Comparison of ENCODE assay signal across 13 mouse cellular contexts in the genomic region with DNA sequence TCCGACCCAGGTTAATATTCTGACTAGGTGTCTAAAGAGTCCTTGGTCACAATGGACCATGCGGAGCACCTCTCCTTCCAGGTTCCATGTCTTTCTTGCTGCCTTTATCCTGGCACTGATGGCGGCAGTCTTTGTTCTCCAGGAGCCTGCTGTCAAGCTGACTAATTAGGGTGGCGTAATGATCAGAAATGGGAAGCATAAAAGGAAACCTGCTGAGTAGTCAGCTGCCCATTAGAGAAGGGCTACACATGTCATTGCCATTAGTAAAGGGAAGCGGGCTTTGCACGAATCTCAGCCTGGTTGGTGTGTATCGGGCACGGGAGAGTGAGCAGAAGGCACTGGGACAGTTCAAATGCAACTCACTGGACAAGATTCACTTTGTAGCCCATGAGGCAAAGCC.
DNase-seq lines count a peak whose midpoint lies in the region; ATAC-seq and TF ChIP-seq lines count a peak whose summit lies in the region.
"Had no signal": no experiment of that assay in that cellular context is flagged by ENCODE, and none has a peak within 500 bp of the region (broad histone marks: within the 10 kb centered on the region; RNA-seq: fewer than 3 reads in every experiment).

No protein-coding gene starts in this region.

- no peaks in the 10 kb centered on the region for H3K9me3 ChIP-seq in embryonic facial prominence, embryonic 11.5 days (replicated peaks; ENCODE audit: control insufficient read depth, low read length)
- no peaks in the 10 kb centered on the region for H3K9me3 ChIP-seq in embryonic facial prominence, embryonic 10.5 days
- no peaks in the 10 kb centered on the region for H3K9me3 ChIP-seq in forebrain, postnatal 0 days (ENCODE audit: low read length)
- no peaks in the 10 kb centered on the region for H3K9me3 ChIP-seq in midbrain, embryonic 15.5 days
- H3K9me3 ChIP-seq: G1E; heart, embryonic 10.5 days; hindbrain, embryonic 15.5 days had no signal

- 0 out of 2 replicates have a peak, but pooled peaks have one; percentile 39 for ATAC-seq in embryonic facial prominence, embryonic 11.5 days (replicated peaks; ENCODE audit: insufficient number of reproducible peaks, low FRiP score, low TSS enrichment, low read depth)
- peak; percentile 56; the same call in 1 of the 2 replicates for ATAC-seq in forebrain, postnatal 0 days
- peak; percentile 71 for ATAC-seq in midbrain, embryonic 15.5 days (replicated peaks)

- H3K4me1 ChIP-seq in embryonic facial prominence, embryonic 11.5 days (ENCODE audit: control insufficient read depth, insufficient read depth, low read length): no peaks in the 10 kb centered on the region
- no peaks in the 10 kb centered on the region for H3K4me1 ChIP-seq in embryonic facial prominence, embryonic 10.5 days
- no peaks in the 10 kb centered on the region for H3K4me1 ChIP-seq in forebrain, postnatal 0 days (ENCODE audit: insufficient read depth)
- H3K4me1 ChIP-seq in midbrain, embryonic 15.5 days: peaks cover 6% of the 10 kb centered on the region; the same call in 1 of the 2 replicates
- H3K4me1 ChIP-seq: heart, embryonic 10.5 days; hindbrain, embryonic 15.5 days had no signal

- no peaks in the 10 kb centered on the region for H3K27me3 ChIP-seq in embryonic facial prominence, embryonic 11.5 days (ENCODE audit: control insufficient read depth, insufficient read depth, low read length)
- H3K27me3 ChIP-seq in embryonic facial prominence, embryonic 10.5 days (replicated peaks; ENCODE audit: low read depth, poor library complexity, severe bottlenecking): no peaks in the 10 kb centered on the region
- no peaks in the 10 kb centered on the region for H3K27me3 ChIP-seq in forebrain, postnatal 0 days (ENCODE audit: insufficient read depth, low read length)
- no peaks in the 10 kb centered on the region for H3K27me3 ChIP-seq in midbrain, embryonic 15.5 days (replicated peaks)
- H3K27me3 ChIP-seq: hindbrain, embryonic 15.5 days had no signal

- no peak overlapping the region for H3K4me2 ChIP-seq in embryonic facial prominence, embryonic 11.5 days (ENCODE audit: low read depth, low read length)
- H3K4me2 ChIP-seq in forebrain, postnatal 0 days (ENCODE audit: low read depth): no peak overlapping the region
- H3K4me2 ChIP-seq in midbrain, embryonic 15.5 days: no peak overlapping the region
- H3K4me2 ChIP-seq: hindbrain, embryonic 15.5 days; liver, embryonic 11.5 days had no signal

- H3K9ac ChIP-seq in embryonic facial prominence, embryonic 11.5 days (replicated peaks; ENCODE audit: low read length): no peak overlapping the region
- no peak overlapping the region for H3K9ac ChIP-seq in forebrain, postnatal 0 days
- no peak overlapping the region for H3K9ac ChIP-seq in midbrain, embryonic 15.5 days
- H3K9ac ChIP-seq: hindbrain, embryonic 15.5 days had no signal

- H3K4me3 ChIP-seq in embryonic facial prominence, embryonic 11.5 days (ENCODE audit: low read depth, low read length): no peak overlapping the region
- H3K4me3 ChIP-seq in embryonic facial prominence, embryonic 10.5 days: no peak overlapping the region
- H3K4me3 ChIP-seq in forebrain, postnatal 0 days (ENCODE audit: low read depth, low read length): no peak overlapping the region
- H3K4me3 ChIP-seq in midbrain, embryonic 15.5 days: no peak overlapping the region
- H3K4me3 ChIP-seq: heart, embryonic 10.5 days; hindbrain, embryonic 15.5 days; myocyte had no signal

- no peak for DNase-seq in embryonic facial prominence, embryonic 11.5 days (ENCODE audit: low spot score)
- no peak for DNase-seq in embryonic facial prominence, embryonic 10.5 days (ENCODE audit: low spot score)
- DNase-seq in cerebellum, adult 9-10 months: peak; percentile 83
- DNase-seq in forebrain, postnatal 0 days: peak; percentile 45
- DNase-seq in gastrocnemius, postnatal 10 days: no peak
- no peak for DNase-seq in MN1 (ENCODE audit: low spot score)
- no peak for DNase-seq in thymus, postnatal 4 days

- TF ChIP-seq CTCF in forebrain, postnatal 0 days (IDR thresholded peaks at IDR 0.05; ENCODE audit: low read depth): no peak

- no peak overlapping the region for H3K27ac ChIP-seq in embryonic facial prominence, embryonic 11.5 days (replicated peaks; ENCODE audit: low read depth, low read length)
- no peak overlapping the region for H3K27ac ChIP-seq in embryonic facial prominence, embryonic 10.5 days (replicated peaks)
- no peak overlapping the region for H3K27ac ChIP-seq in forebrain, postnatal 0 days (ENCODE audit: low read depth, low read length)
- no peak overlapping the region; the same call in 1 of the 2 replicates for H3K27ac ChIP-seq in midbrain, embryonic 15.5 days
- H3K27ac ChIP-seq: heart, embryonic 10.5 days; hindbrain, embryonic 15.5 days had no signal

- no peaks in the 10 kb centered on the region for H3K36me3 ChIP-seq in embryonic facial prominence, embryonic 11.5 days (replicated peaks; ENCODE audit: control insufficient read depth, insufficient read depth, low read depth, low read length)
- H3K36me3 ChIP-seq in embryonic facial prominence, embryonic 10.5 days (replicated peaks): no peaks in the 10 kb centered on the region
- H3K36me3 ChIP-seq in forebrain, postnatal 0 days (ENCODE audit: insufficient read depth): no peaks in the 10 kb centered on the region
- H3K36me3 ChIP-seq in midbrain, embryonic 15.5 days (replicated peaks): no peaks in the 10 kb centered on the region
- H3K36me3 ChIP-seq: G1E; heart, embryonic 10.5 days; hindbrain, embryonic 15.5 days had no signal

- WGBS in embryonic facial prominence, embryonic 11.5 days: 66% methylated on average over 8 of the region's 8 CpGs
- WGBS in embryonic facial prominence, embryonic 10.5 days: 66% methylated on average over 8 of the region's 8 CpGs
- 18% methylated on average over 8 of the region's 8 CpGs for WGBS in forebrain, postnatal 0 days
- WGBS in midbrain, embryonic 15.5 days: 51% methylated on average over 8 of the region's 8 CpGs

Comparison
In these comparisons a context has a peak if more than half of its experiments do, and no peak if none do; other contexts are left out.
1. DNase-seq: peak in cerebellum, adult 9-10 months (single experiment) and forebrain, postnatal 0 days (single experiment); none in embryonic facial prominence, embryonic 11.5 days (single experiment), embryonic facial prominence, embryonic 10.5 days (single experiment), gastrocnemius, postnatal 10 days (single experiment), MN1 (single experiment) and thymus, postnatal 4 days (single experiment).
2. Peak in every context shown above with its lines, with median percentiles within 50 percentile points of each other: ATAC-seq.